Mouse (Mus musculus) leukemia stem cell, adult 10-12 weeks (primary cell): ENCODE results near the gene Sh3kbp1. TPM values are rescaled to one million over a fixed set of nuclear protein-coding genes. Genes with fewer than 3 reads are reported as not detected.

Experiments
- polyA plus RNA-seq: library from polyadenylated mRNA; stranded (reverse); fragments of >175 nt; gene quantifications from 2 replicates; pipeline ENCODE4 v1.2.3, GENCODE M21; 2012; ENCODE audit warnings: low replicate concordance

Gene Sh3kbp1
- polyA plus RNA-seq: 5.4 and 9.7 TPM in 2 replicates

DNA sequence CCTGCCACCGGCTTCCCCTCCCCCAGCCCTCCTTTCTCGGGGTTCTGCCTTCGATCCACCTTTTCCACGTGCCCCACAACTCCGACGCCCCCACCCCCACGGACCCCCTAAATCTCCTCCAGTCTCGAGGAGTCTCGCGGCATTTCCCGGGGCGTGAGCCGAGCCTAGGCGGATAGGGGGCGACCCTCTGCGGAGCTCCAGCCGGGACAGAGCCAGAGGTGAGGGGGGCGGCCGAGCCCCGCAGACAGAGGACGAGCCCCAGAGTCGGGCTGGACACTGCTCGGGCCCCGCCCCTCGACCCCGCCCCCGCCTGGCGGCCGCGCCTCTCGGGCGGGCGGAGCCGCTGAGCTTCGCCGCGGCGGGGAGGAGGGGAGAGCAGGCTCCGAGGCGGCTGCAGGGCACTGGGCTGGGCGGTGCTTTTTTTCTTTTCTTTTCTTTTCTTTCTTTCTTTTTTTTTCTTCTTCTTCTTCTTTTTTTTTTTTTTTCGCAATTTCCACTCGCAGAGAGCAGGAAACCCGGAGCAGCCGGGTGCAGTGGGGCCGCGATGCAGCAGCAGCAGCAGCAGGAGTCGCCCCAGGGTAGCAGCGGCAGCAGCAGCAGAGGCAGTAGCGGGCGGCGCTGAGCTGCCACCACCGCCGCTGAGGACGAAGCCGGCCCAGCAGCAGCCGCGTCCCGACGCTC lies at the start of gene Sh3kbp1:
TSS of gene Sh3kbp1 (plus strand) at position 366 of the 681 bp plus-strand sequence.

DNA sequence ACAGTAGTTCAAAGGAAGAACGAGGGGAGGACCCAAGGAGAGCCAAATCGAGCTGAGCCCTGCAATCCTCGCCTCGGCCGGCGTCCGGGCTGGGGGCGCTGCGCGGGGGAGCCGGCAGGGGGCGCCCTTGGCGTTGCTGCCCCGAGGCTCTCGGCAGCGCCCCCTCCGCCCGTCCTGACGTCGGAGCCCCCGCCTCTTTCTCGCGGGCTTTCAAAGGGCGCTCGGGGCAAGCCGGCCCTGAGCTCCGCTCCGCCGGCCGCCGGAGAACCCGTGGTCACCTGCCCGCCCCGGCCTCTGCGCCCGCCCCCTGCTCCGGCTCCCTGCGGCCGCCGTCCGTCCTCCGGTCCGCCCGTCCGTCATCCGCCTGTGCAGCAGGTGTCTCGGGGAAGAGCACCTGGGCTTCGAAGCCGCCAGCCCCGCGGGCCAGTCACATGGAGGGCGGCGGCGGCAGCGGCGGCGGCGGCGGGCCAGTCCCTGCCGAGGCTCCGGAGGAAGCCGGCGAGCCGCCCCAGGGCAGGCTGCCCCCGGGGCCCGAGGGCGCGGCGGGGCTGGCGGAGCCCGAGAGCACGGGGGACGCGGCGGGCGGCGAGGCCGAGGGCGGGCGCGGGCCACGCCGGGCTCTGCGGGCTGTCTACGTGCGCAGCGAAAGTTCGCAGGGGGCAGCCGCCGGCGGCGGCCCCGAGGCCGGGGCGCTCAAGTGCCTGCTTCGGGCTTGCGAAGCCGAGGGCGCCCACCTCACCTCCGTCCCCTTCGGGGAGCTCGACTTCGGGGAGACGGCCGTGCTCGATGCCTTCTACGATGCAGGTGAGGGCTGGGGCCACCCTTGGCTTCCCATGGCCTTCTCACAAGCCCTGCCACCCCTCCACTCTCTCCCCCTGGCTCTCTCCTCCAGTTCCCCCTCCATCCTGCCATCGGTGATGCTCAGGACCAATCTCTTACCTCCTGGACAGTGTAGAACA lies 361.2 kb downstream of the Sh3kbp1 start, which contains the start of gene Map3k15:
TSS of gene Map3k15 (plus strand) at position 432 of the 959 bp plus-strand sequence.

Other genes with a start within 250 kb of the Sh3kbp1 start
- not detected in 2 replicates for gene Map7d2, start 212.7 kb upstream of the Sh3kbp1 start, polyA plus RNA-seq
- gene Bclaf3, start 100.6 kb upstream of the Sh3kbp1 start, polyA plus RNA-seq: 0.67 and 1.1 TPM in 2 replicates